Mouse (Mus musculus) lung, adult 2 months (tissue): ENCODE data around the gene Cadm1. TPM values are rescaled to one million over a fixed set of nuclear protein-coding genes. Genes with fewer than 3 reads are reported as not detected.

Experiments used
- DNase-seq: peaks from one replicate; pipeline ENCODE4 v3.0.0; 2022
- H3K4me1 ChIP-seq: fragments of 200-500 bp; 2 replicates; pipeline ENCODE4 v1.6.1; 2011; ENCODE audit warnings: low read length; ENCODE audit not compliant: control insufficient read depth, insufficient read depth
- H3K4me3 ChIP-seq: fragments of 200-500 bp; replicated peaks from 2 replicates; pipeline ENCODE3; 2011; ENCODE audit warnings: low read depth, mild to moderate bottlenecking, control low read depth, low read length; ENCODE audit errors: extremely low read depth
- CTCF ChIP-seq: fragments of 200-500 bp; IDR thresholded peaks from 2 replicates; pipeline ENCODE4 v1.5.1; 2011; ENCODE audit warnings: mild to moderate bottlenecking, low read length, control low read depth; ENCODE audit not compliant: insufficient read depth
- POLR2A ChIP-seq: fragments of 200-500 bp; IDR thresholded peaks from 2 replicates; pipeline ENCODE4 v1.6.1; 2011; ENCODE audit warnings: low read depth, mild to moderate bottlenecking, control low read depth, low read length, borderline replicate concordance; ENCODE audit errors: extremely low read depth
- WGBS: fragments of 180-500 bp; shearing (Covaris S2); methylation state at CpG from one replicate; pipeline ENCODE4 v1.1.7; 2018; 5-methylcytosine and 5-hydroxymethylcytosine counted together
- polyA plus RNA-seq: library from polyadenylated mRNA; depleted of rRNA; stranded (reverse); fragments of >200 nt; gene quantifications from 2 replicates; pipeline ENCODE4 v1.2.3, GENCODE M21; 2012

Cadm1 gene
- polyA plus RNA-seq, 1 experiment, result 101 TPM

DNA sequence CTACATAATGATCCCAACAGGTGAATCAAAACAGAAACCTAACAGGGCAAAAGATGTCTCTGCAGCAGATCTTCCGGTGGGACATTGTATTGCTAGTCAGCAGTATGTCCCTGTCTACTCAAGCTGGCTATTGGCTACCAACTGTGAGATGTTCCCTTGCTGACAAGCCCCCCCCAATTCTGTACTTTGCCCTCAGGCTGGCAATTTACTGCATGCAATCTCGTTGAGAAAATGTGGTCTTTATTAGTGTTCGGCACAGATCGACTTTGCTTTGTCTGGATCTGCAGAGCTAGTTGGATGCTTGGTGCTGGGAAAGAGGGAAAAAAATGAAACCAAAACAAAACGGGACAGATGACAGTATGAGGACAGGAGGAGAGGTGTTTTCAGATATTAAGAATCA lies 222.5 kb downstream of the Cadm1 start:
- Histone ChIP-seq H3K4me1 (peaks cover 3% of the 10 kb centered on the region; the same call in 1 of the 2 replicates), H3K4me3 (no peak overlapping the region)
- TF ChIP-seq CTCF (no peak), POLR2A (no peak)
- WGBS, result 69% methylated on average over 5 of the region's 5 CpGs
- no peak for DNase-seq

- 73% methylated on average over 7 of the region's 7 CpGs for WGBS
- DNase-seq, result no peak
- H3K4me3 ChIP-seq, result no peak overlapping the region
- no peak for TF ChIP-seq CTCF
- no peak for TF ChIP-seq POLR2A
- H3K4me1 ChIP-seq, result peaks cover 3% of the 10 kb centered on the region; the same call in 1 of the 2 replicates
These were observed 223.2 kb downstream of the Cadm1 start for GRCm38 (mm10) chr9:47753127-47753526.

- TF ChIP-seq POLR2A, result no peak
- TF ChIP-seq CTCF, result no peak
- DNase-seq, result no peak
- H3K4me3 ChIP-seq, result no peak overlapping the region
- WGBS, result 63% methylated on average over 12 of the region's 12 CpGs
- peaks cover 3% of the 10 kb centered on the region; the same call in 1 of the 2 replicates for H3K4me1 ChIP-seq
These were observed 225.1 kb downstream of the Cadm1 start for GRCm38 (mm10) chr9:47755119-47755518.

DNA sequence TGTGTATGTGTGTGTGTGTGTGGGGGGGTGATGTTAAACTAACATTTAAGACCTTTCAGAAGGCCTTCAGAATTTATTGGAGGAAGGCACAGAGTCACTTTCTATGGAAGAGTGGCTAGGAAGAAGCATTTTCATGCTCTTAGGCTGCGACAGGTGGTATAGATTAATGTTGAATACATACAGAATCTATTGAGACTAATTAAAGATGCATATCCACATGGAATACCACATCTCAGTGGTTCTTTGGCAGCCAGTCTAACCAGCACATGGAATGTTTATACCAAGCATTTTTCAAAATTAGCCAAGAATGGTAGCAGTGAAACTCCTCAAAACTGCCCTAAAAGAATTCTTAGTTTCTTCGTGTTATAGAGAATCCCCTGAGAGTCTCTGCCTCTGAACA lies 227.8 kb downstream of the Cadm1 start:
- H3K4me3 ChIP-seq, result no peak overlapping the region
- peaks cover 3% of the 10 kb centered on the region; the same call in 1 of the 2 replicates for H3K4me1 ChIP-seq
- DNase-seq, result no peak
- WGBS, result 88% methylated on average over 2 of the region's 2 CpGs
- no peak for TF ChIP-seq CTCF
- TF ChIP-seq POLR2A, result no peak

GRCm38 (mm10) chr9:47758320-47758719 lies 228.3 kb downstream of the Cadm1 start:
- Histone ChIP-seq H3K4me3 (no peak overlapping the region), H3K4me1 (peaks cover 3% of the 10 kb centered on the region; the same call in 1 of the 2 replicates)
- 66% methylated on average over 3 of the region's 3 CpGs for WGBS
- no peak for DNase-seq
- no peak for TF ChIP-seq CTCF

GRCm38 (mm10) chr9:47759807-47760206 lies 229.8 kb downstream of the Cadm1 start:
- TF ChIP-seq CTCF (no peak), POLR2A (no peak)
- 72% methylated on average over 7 of the region's 7 CpGs for WGBS
- DNase-seq, result no peak
- Histone ChIP-seq H3K4me3 (no peak overlapping the region), H3K4me1 (no peaks in the 10 kb centered on the region; the same call in 1 of the 2 replicates)

GRCm38 (mm10) chr9:47761601-47762000 lies 231.6 kb downstream of the Cadm1 start:
- no peak for DNase-seq
- H3K4me3 ChIP-seq, result no peak overlapping the region
- no peak for TF ChIP-seq CTCF
- TF ChIP-seq POLR2A, result no peak
- 63% methylated on average over 5 of the region's 5 CpGs for WGBS
- peaks cover 4% of the 10 kb centered on the region; the same call in 1 of the 2 replicates for H3K4me1 ChIP-seq

- DNase-seq, result no peak
- Histone ChIP-seq H3K4me1 (peaks cover 4% of the 10 kb centered on the region; the same call in 1 of the 2 replicates), H3K4me3 (no peak overlapping the region)
- TF ChIP-seq CTCF (no peak), POLR2A (no peak)
- WGBS, result 93% methylated on average over 5 of the region's 5 CpGs
These were observed 232.9 kb downstream of the Cadm1 start for GRCm38 (mm10) chr9:47762913-47763312.

GRCm38 (mm10) chr9:47764920-47765319 lies 234.9 kb downstream of the Cadm1 start:
- 38% methylated on average over 5 of the region's 5 CpGs for WGBS
- H3K4me1 ChIP-seq, result peaks cover 4% of the 10 kb centered on the region; the same call in 1 of the 2 replicates
- TF ChIP-seq POLR2A, result no peak
- TF ChIP-seq CTCF, result no peak
- H3K4me3 ChIP-seq, result no peak overlapping the region
- no peak for DNase-seq

DNA sequence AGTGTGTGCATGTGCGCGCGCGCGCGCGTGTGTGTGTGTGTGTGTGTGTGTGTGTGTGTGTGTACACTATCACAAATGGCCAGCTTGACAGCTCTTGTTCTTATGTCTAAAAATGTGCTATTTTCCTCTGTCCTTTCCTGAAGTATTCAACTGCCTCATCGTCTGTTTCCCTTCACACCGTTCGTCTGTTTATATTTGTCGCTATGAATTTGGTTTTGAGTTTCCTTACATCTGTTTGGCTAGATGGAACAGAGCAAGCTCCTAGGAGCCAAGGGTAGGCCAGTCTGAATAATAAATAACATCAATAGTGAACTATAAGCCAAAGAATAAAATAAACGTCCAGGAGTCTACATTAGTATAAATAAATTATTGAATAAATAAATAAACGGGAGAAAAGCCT lies 235.3 kb downstream of the Cadm1 start:
- DNase-seq, result no peak
- no peak overlapping the region for H3K4me3 ChIP-seq
- WGBS, result 47% methylated on average over 13 of the region's 13 CpGs
- H3K4me1 ChIP-seq, result peaks cover 4% of the 10 kb centered on the region; the same call in 1 of the 2 replicates
- TF ChIP-seq POLR2A (no peak), CTCF (no peak)

DNA sequence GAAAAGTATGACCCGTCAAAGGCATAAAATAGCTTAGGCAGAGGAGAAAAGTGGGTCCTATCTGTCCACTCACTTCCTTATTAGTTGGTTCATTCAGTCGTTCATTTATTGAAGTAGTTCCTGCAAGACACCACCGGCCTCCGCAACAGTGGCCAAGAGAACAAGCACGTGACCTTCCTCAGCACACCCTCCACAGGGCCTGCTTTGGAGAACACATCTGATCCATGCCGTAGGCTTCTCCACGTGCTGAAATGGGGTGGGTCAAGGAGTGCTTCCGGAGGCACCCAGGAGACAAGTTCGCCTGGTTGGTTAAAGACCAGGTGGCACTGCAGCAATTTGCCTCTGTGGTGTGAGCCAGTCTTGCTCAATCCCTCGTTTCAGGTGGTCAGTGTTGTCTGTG lies 236.4 kb downstream of the Cadm1 start:
- WGBS, result 61% methylated on average over 10 of the region's 10 CpGs
- Histone ChIP-seq H3K4me1 (peaks cover 8% of the 10 kb centered on the region; the same call in 1 of the 2 replicates), H3K4me3 (no peak overlapping the region)
- no peak for DNase-seq
- no peak for TF ChIP-seq POLR2A
- no peak for TF ChIP-seq CTCF
